Mouse (Mus musculus) neural tube, embryonic 13.5 days (tissue): ENCODE measurements around the gene Zfp978. TPM values are rescaled to one million over a fixed set of nuclear protein-coding genes. Genes with fewer than 3 reads are reported as not detected.

Experiments
- polyA plus RNA-seq: library from polyadenylated mRNA; unstranded; fragments of >200 nt; fragmentation: Nextera tagmentation; extraction: Ambion mirVana; gene quantifications from 2 replicates; pipeline ENCODE4 v1.2.1, GENCODE M21; 2015

Zfp978 gene
- polyA plus RNA-seq, 1 experiment from 2014 or later, result not detected

Other genes starting within 250 kb of the Zfp978 start
- 6.0 and 6.4 TPM in 2 replicates for gene Zfp991, start 229.3 kb upstream of the Zfp978 start, polyA plus RNA-seq
- gene Zfp988, start 55.6 kb upstream of the Zfp978 start, polyA plus RNA-seq, result 0.20 TPM in 1 of 2 replicates, not detected in the other
- 4.2 and 4.8 TPM in 2 replicates for gene Zfp982, start 131.1 kb downstream of the Zfp978 start, polyA plus RNA-seq
- gene Gm16503, start 178.9 kb downstream of the Zfp978 start, polyA plus RNA-seq, result 0.61 and 0.64 TPM in 2 replicates
- gene Zfp985, start 192.0 kb downstream of the Zfp978 start, polyA plus RNA-seq, result 0.14 and 0.18 TPM in 2 replicates